Mouse (Mus musculus): ENCODE measurements around the gene Msi2. TPM values are rescaled to one million over a fixed set of nuclear protein-coding genes. Genes with fewer than 3 reads are reported as not detected.

Gene Msi2
- polyA plus RNA-seq, 1 experiment from 2014 or later: 40.1 TPM

DNA sequence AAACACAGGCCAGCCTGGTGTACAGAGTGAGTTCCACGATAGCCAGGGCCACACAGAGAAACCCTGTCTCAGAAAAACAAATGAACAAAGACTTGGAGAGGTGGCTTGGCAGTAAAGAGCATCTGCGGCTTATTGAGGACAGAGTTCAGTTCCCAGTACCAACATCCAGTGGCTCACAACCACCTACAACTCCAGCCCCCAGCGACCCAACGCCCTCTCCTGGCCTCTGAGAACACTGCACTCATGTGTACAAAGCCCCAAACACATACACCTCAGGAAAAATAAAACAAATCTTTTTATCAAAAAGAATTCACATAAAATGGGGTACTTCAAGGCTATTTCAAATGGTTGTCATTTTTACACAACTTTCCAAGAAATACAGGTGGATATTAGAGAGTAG, 78.5 kb downstream of the Msi2 start:
- WGBS: 66% methylated on average over 4 of the region's 4 CpGs
- peaks cover 2% of the 10 kb centered on the region; the same call in 1 of the 2 replicates for H3K4me1 ChIP-seq (replicated peaks; ENCODE audit: control insufficient read depth, insufficient read depth, low read length)
- H3K9me3 ChIP-seq (ENCODE audit: control insufficient read depth, low read length): no peaks in the 10 kb centered on the region
- DNase-seq (ENCODE audit: low spot score) (no peak), ATAC-seq (ENCODE audit: low FRiP score) (no peak)
- H3K36me3 ChIP-seq (ENCODE audit: control insufficient read depth, insufficient read depth, low read length): 0 out of 2 replicates have a peak, but pooled peaks cover 4% of the 10 kb centered on the region
- no peak overlapping the region for H3K9ac ChIP-seq (ENCODE audit: low read depth, low read length)
- H3K27ac ChIP-seq (ENCODE audit: low read depth, low read length): no peak overlapping the region
- no peak overlapping the region for H3K4me2 ChIP-seq (replicated peaks; ENCODE audit: low read depth, low read length)
- H3K27me3 ChIP-seq (ENCODE audit: control insufficient read depth, insufficient read depth, low read length): no peaks in the 10 kb centered on the region
- no peak overlapping the region for H3K4me3 ChIP-seq (ENCODE audit: low read depth, low read length)

DNA sequence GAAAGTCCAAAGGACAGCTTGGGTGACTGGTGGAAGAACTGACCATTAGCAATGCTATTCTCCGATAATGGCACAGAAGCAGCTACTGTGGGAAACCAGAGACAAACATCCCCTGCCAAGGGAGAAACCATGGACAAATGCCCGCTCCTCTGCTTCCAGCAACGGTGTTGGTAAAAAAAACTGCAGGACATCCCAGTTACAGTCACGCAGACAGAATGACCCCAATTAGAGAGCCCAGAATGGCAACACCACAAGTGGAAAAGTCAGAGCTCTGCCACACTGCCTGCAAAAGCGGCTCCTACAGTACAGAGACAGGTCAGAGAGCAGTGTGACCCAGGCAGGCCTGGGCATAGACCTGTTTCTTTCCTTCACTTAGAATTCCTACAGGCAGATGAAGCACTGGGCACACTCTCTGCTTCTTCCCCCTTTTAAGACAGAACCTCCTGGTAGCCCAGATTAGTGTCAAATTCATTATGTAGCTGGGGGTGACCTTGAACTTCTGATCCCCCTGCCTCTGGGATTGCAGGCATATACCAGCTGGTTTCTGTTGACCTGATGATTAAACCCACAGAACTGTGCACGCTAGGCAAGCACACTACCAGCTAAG, 79.3 kb downstream of the Msi2 start:
- Histone ChIP-seq H3K27me3 (ENCODE audit: control insufficient read depth, insufficient read depth, low read length) (no peaks in the 10 kb centered on the region), H3K9me3 (ENCODE audit: control insufficient read depth, low read length) (no peaks in the 10 kb centered on the region), H3K4me2 (replicated peaks; ENCODE audit: low read depth, low read length) (no peak overlapping the region), H3K36me3 (ENCODE audit: control insufficient read depth, insufficient read depth, low read length) (0 out of 2 replicates have a peak, but pooled peaks cover 4% of the 10 kb centered on the region), H3K9ac (ENCODE audit: low read depth, low read length) (no peak overlapping the region), H3K4me3 (ENCODE audit: low read depth, low read length) (no peak overlapping the region), H3K27ac (ENCODE audit: low read depth, low read length) (0 out of 2 replicates have a peak overlapping the region, but pooled peaks have one; percentile 10), H3K4me1 (replicated peaks; ENCODE audit: control insufficient read depth, insufficient read depth, low read length) (no peaks in the 10 kb centered on the region)
- DNase-seq (ENCODE audit: low spot score) (no peak), ATAC-seq (ENCODE audit: low FRiP score) (no peak)
- WGBS: 89% methylated on average over 6 of the region's 6 CpGs

DNA sequence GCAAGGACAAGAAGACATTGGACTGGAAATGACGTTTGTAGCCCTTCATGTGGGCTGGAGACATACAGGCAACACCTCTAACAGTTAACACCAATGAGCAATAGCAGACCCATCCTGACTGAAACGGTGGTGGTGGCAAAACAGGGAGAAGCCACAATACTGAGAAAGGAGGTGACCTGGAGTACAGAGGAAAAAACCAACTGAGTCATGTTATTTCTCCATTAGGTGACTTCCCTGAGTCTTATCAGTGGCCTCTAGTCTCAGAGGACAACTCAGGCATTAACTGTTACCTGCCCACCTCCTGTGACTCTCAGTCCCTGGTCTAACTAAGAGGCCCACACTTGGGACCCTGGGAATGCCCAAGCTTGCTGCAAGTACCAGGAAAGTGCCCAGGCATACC, 80.1 kb downstream of the Msi2 start:
- 78% methylated on average over 2 of the region's 2 CpGs for WGBS
- Histone ChIP-seq H3K4me1 (replicated peaks; ENCODE audit: control insufficient read depth, insufficient read depth, low read length) (no peaks in the 10 kb centered on the region), H3K27ac (ENCODE audit: low read depth, low read length) (no peak overlapping the region)

DNA sequence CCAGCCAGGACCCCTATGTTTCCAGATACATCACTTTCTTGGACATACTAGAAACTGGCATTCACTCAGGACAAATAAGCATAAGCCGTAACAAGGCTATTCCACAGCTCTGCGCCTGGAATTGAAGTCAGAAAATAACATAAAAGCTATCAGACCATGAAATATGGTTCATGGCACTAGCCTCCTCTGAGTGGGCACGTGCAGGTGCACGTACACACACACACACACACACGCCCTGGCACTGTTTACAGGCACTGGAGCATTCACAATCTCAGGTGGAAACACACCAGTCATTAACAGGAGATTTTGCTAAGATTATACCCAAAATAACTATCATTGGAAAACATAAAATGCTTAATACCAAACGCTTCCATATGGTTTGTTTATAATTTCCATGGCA, 81.4 kb downstream of the Msi2 start:
- H3K9me3 ChIP-seq (ENCODE audit: control insufficient read depth, low read length): no peaks in the 10 kb centered on the region
- H3K27me3 ChIP-seq (ENCODE audit: control insufficient read depth, insufficient read depth, low read length): no peaks in the 10 kb centered on the region
- no peaks in the 10 kb centered on the region for H3K4me1 ChIP-seq (replicated peaks; ENCODE audit: control insufficient read depth, insufficient read depth, low read length)
- no peak overlapping the region for H3K9ac ChIP-seq (ENCODE audit: low read depth, low read length)
- H3K36me3 ChIP-seq (ENCODE audit: control insufficient read depth, insufficient read depth, low read length): no peaks in the 10 kb centered on the region
- H3K4me2 ChIP-seq (replicated peaks; ENCODE audit: low read depth, low read length): no peak overlapping the region
- DNase-seq (ENCODE audit: low spot score) (no peak), ATAC-seq (ENCODE audit: low FRiP score) (no peak)
- 93% methylated on average over 6 of the region's 6 CpGs for WGBS
- no peak overlapping the region for H3K27ac ChIP-seq (ENCODE audit: low read depth, low read length)
- H3K4me3 ChIP-seq (ENCODE audit: low read depth, low read length): no peak overlapping the region

More for the DNA sequence above, 80.1 kb downstream of the Msi2 start:
- no peak overlapping the region for H3K4me2 ChIP-seq (replicated peaks; ENCODE audit: low read depth, low read length)
- DNase-seq (ENCODE audit: low spot score) (no peak), ATAC-seq (ENCODE audit: low FRiP score) (no peak)
- no peaks in the 10 kb centered on the region for H3K27me3 ChIP-seq (ENCODE audit: control insufficient read depth, insufficient read depth, low read length)
- H3K4me3 ChIP-seq (ENCODE audit: low read depth, low read length): no peak overlapping the region
- no peak overlapping the region for H3K9ac ChIP-seq (ENCODE audit: low read depth, low read length)
- 0 out of 2 replicates have a peak, but pooled peaks cover 4% of the 10 kb centered on the region for H3K36me3 ChIP-seq (ENCODE audit: control insufficient read depth, insufficient read depth, low read length)
- H3K9me3 ChIP-seq (ENCODE audit: control insufficient read depth, low read length): no peaks in the 10 kb centered on the region

DNA sequence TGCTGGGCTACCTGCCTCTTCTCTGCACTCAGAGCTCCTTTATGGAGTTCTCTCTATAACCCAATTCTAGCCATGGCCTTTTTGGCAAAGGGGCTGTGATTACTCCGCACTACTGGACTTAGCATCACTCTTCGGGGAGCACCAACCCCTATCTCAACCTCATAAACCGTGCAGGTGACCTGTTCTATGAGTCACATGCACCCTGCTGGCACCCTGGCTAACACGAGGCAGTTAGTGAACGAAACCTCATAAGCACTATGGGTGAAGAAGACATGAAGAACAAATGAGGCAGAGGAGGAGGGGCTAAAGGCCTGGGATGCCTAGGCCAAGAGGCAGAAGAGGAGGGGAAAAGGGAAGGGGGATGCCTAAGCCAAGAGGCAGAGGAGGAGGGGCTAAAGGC, 82.0 kb downstream of the Msi2 start:
- no peaks in the 10 kb centered on the region for H3K27me3 ChIP-seq (ENCODE audit: control insufficient read depth, insufficient read depth, low read length)

DNA sequence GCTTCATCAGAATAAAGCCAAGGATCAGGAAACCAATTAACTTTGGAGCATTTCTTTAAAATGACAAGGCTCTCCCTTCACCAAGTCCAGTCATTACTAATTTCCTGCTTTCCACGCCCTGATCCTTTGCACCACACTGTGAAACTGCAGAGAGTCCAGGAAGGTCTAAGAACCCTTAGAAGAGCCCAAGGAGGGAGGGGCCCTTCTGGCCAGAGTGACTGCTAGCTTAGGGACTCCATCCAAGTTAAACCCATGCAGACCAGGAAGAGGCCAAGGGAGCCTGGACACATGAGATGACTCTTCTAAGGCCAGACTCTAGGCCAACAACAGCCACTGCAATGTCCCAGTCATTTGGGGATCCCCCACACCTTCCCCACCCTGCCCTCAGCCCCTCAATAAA, 83.7 kb downstream of the Msi2 start:
- WGBS: 73% methylated on average over 1 of the region's 1 CpGs
- Histone ChIP-seq H3K4me3 (ENCODE audit: low read depth, low read length) (no peak overlapping the region), H3K4me2 (replicated peaks; ENCODE audit: low read depth, low read length) (no peak overlapping the region), H3K27ac (ENCODE audit: low read depth, low read length) (no peak overlapping the region), H3K36me3 (ENCODE audit: control insufficient read depth, insufficient read depth, low read length) (no peaks in the 10 kb centered on the region), H3K27me3 (ENCODE audit: control insufficient read depth, insufficient read depth, low read length) (no peaks in the 10 kb centered on the region), H3K4me1 (replicated peaks; ENCODE audit: control insufficient read depth, insufficient read depth, low read length) (peaks cover 1% of the 10 kb centered on the region), H3K9ac (ENCODE audit: low read depth, low read length) (no peak overlapping the region), H3K9me3 (ENCODE audit: control insufficient read depth, low read length) (no peaks in the 10 kb centered on the region)
- no peak for ATAC-seq (ENCODE audit: low FRiP score)
- no peak for DNase-seq (ENCODE audit: low spot score)

More for the DNA sequence above, 82.0 kb downstream of the Msi2 start:
- Histone ChIP-seq H3K4me1 (replicated peaks; ENCODE audit: control insufficient read depth, insufficient read depth, low read length) (no peaks in the 10 kb centered on the region), H3K9me3 (ENCODE audit: control insufficient read depth, low read length) (no peaks in the 10 kb centered on the region), H3K9ac (ENCODE audit: low read depth, low read length) (no peak overlapping the region), H3K27ac (ENCODE audit: low read depth, low read length) (no peak overlapping the region), H3K36me3 (ENCODE audit: control insufficient read depth, insufficient read depth, low read length) (no peaks in the 10 kb centered on the region), H3K4me2 (replicated peaks; ENCODE audit: low read depth, low read length) (no peak overlapping the region), H3K4me3 (ENCODE audit: low read depth, low read length) (no peak overlapping the region)
- DNase-seq (ENCODE audit: low spot score) (no peak), ATAC-seq (ENCODE audit: low FRiP score) (no peak)
- 94% methylated on average over 5 of the region's 5 CpGs for WGBS

DNA sequence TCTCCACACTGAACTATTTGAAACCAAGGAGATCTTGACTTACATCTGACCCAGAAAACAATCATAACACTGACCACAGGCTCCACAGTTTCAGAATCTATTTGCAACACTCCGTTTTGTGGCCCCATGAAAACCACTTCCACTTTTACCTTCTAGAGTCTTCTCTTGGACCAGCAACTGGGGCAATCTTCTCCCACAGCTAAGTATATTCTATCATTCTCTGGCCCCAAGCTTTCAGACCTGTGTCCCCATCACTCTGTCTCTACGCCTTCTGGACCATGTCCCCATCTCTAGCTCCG, 86.4 kb downstream of the Msi2 start:
- H3K9ac ChIP-seq (ENCODE audit: low read depth, low read length): no peak overlapping the region
- no peak overlapping the region for H3K27ac ChIP-seq (ENCODE audit: low read depth, low read length)
- DNase-seq (ENCODE audit: low spot score): no peak
- ATAC-seq (ENCODE audit: low FRiP score): no peak
- no peak overlapping the region for H3K4me3 ChIP-seq (ENCODE audit: low read depth, low read length)
- H3K9me3 ChIP-seq (ENCODE audit: control insufficient read depth, low read length): no peaks in the 10 kb centered on the region
- 92% methylated on average over 3 of the region's 3 CpGs for WGBS
- H3K4me1 ChIP-seq (replicated peaks; ENCODE audit: control insufficient read depth, insufficient read depth, low read length): peaks cover 12% of the 10 kb centered on the region
- no peaks in the 10 kb centered on the region for H3K36me3 ChIP-seq (ENCODE audit: control insufficient read depth, insufficient read depth, low read length)
- H3K27me3 ChIP-seq (ENCODE audit: control insufficient read depth, insufficient read depth, low read length): no peaks in the 10 kb centered on the region
- H3K4me2 ChIP-seq (replicated peaks; ENCODE audit: low read depth, low read length): no peak overlapping the region

DNA sequence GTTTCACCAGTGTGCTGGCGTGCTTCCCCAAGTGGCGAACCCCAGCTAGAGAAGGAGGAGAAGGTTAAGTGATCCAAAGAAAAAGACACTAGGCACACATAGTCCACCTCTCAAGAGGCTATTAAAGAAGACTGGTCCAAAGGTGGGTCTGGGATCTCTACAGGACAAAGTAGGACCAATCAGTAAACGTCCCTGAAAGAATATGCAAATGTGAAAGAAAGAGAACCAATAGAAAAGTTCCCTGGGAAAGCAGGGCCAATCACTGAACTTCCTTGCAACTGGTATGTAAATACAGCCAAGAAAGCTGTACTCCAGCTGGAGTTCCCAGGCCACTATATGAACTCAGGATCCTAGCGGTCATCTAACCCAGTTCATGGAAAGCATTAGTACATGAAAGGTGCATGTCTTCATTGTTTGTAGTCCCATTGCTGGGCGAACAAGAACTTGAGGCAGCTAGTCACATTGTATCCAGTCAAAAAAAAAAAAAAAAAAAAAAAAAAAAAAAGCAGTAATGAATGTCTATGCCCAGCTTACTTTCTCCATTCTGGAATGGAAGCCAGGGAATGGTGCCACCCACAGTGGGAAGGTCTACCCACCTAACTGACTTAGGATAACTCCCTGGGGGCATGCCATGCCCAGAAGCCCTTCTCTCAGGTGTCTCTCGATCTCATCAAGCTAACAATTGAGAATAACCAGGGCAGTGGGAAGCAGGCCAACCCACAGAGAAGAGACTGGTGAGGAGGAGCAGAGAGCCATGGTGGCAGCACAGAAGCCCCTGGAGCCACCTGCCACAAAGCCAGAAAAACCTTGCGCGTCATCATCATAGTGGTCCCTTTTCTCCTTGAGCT, 87.0 kb downstream of the Msi2 start:
- Histone ChIP-seq H3K27me3 (ENCODE audit: control insufficient read depth, insufficient read depth, low read length) (no peaks in the 10 kb centered on the region), H3K36me3 (ENCODE audit: control insufficient read depth, insufficient read depth, low read length) (no peaks in the 10 kb centered on the region), H3K4me2 (replicated peaks; ENCODE audit: low read depth, low read length) (no peak overlapping the region), H3K4me3 (ENCODE audit: low read depth, low read length) (no peak overlapping the region), H3K27ac (ENCODE audit: low read depth, low read length) (peak overlapping the region; percentile 25; the same call in 1 of the 2 replicates), H3K9ac (ENCODE audit: low read depth, low read length) (no peak overlapping the region), H3K9me3 (ENCODE audit: control insufficient read depth, low read length) (no peaks in the 10 kb centered on the region), H3K4me1 (replicated peaks; ENCODE audit: control insufficient read depth, insufficient read depth, low read length) (peaks cover 12% of the 10 kb centered on the region)
- DNase-seq (ENCODE audit: low spot score) (no peak), ATAC-seq (ENCODE audit: low FRiP score) (no peak)
- WGBS: 81% methylated on average over 8 of the region's 8 CpGs

DNA sequence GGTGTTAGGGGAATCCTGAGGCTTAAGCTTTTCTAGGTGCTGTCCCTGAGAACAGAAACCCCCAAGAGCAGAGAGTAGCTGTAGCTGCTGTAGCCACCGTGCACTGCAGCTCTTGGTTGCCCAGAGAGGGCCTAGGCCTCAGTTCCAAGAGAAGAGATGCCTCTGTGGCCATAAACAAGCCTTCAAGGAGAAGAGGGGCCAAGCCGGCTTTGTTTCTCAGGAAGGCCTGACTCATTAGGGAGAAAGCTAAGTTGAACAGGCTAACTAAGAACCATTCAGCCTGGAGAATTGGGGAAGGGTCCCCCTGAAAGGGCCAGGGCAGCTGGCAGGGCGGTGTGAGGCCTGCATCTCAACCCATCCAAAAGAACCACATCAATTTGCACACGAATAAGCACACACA, 88.7 kb downstream of the Msi2 start:
- Histone ChIP-seq H3K9ac (ENCODE audit: low read depth, low read length) (0 out of 2 replicates have a peak overlapping the region, but pooled peaks have one; percentile 23), H3K4me2 (replicated peaks; ENCODE audit: low read depth, low read length) (no peak overlapping the region), H3K27me3 (ENCODE audit: control insufficient read depth, insufficient read depth, low read length) (no peaks in the 10 kb centered on the region), H3K4me3 (ENCODE audit: low read depth, low read length) (no peak overlapping the region), H3K9me3 (ENCODE audit: control insufficient read depth, low read length) (no peaks in the 10 kb centered on the region), H3K36me3 (ENCODE audit: control insufficient read depth, insufficient read depth, low read length) (no peaks in the 10 kb centered on the region), H3K27ac (ENCODE audit: low read depth, low read length) (peak overlapping the region; percentile 83), H3K4me1 (replicated peaks; ENCODE audit: control insufficient read depth, insufficient read depth, low read length) (peaks cover 12% of the 10 kb centered on the region)
- ATAC-seq (ENCODE audit: low FRiP score) (peak; percentile 60; the same call in 1 of the 2 replicates), DNase-seq (ENCODE audit: low spot score) (no peak)
- WGBS: 28% methylated on average over 4 of the region's 4 CpGs

Data from hindbrain, embryonic 11.5 days (tissue).